Mouse (Mus musculus) CH12.LX (cell line): ENCODE data around the gene Eif2d. TPM values are rescaled to one million over a fixed set of nuclear protein-coding genes. Genes with fewer than 3 reads are reported as not detected.

Source experiments
- DNase-seq: peaks from one replicate; pipeline ENCODE4 v3.0.0-alpha.2; 2013; ENCODE audit errors: extremely low read depth
- H3K27ac ChIP-seq: 2 replicates; pipeline ENCODE4 v1.5.1; 2012; ENCODE audit warnings: low read depth, mild to moderate bottlenecking, control low read depth, moderate library complexity; ENCODE audit not compliant: insufficient read depth
- H3K27me3 ChIP-seq: replicated peaks from 2 replicates; pipeline ENCODE3; 2012; ENCODE audit warnings: inconsistent platforms
- H3K36me3 ChIP-seq, 2 experiments: replicated peaks in 1 of 2; 2 replicates each; pipeline versions ENCODE3 to v1.6.1; 2012; ENCODE audit warnings: inconsistent platforms in 1 of 2, low read length in 1 of 2, mild to moderate bottlenecking in 1 of 2, mixed read lengths in 1 of 2, moderate library complexity in 1 of 2; ENCODE audit not compliant: control insufficient read depth in 1 of 2, insufficient read depth in 1 of 2
- H3K4me1 ChIP-seq, 2 experiments: 2 replicates each; pipeline ENCODE4 v1.6.1; 2012; ENCODE audit warnings: inconsistent platforms in 1 of 2, moderate library complexity in 1 of 2; ENCODE audit not compliant: insufficient read depth in 2 of 2, control insufficient read depth in 1 of 2
- H3K4me2 ChIP-seq: 2 replicates; pipeline ENCODE4 v1.6.1; 2012; ENCODE audit warnings: low read depth, mild to moderate bottlenecking, control low read depth; ENCODE audit not compliant: poor library complexity, insufficient read depth, severe bottlenecking
- H3K4me3 ChIP-seq, 3 experiments: fragments of 150-350 bp in 1 of 3; sonication (generic) in 1 of 3; replicated peaks in 1 of 3; 2 replicates each; pipeline versions ENCODE3 to v1.5.1; 2011 to 2012; ENCODE audit warnings: low read depth in 2 of 3, low read length in 2 of 3, mild to moderate bottlenecking in 2 of 3, moderate library complexity in 2 of 3, control low read depth in 1 of 3, improper control_type of control experiment in 1 of 3, inconsistent platforms in 1 of 3, mixed read lengths in 1 of 3; ENCODE audit not compliant: poor library complexity in 1 of 3
- H3K79me2 ChIP-seq: replicated peaks from 2 replicates; pipeline ENCODE4 v1.6.1; 2012; ENCODE audit warnings: mild to moderate bottlenecking, moderate library complexity; ENCODE audit not compliant: control insufficient read depth, poor library complexity, insufficient read depth, severe bottlenecking; ENCODE audit errors: extremely low read depth
- H3K9ac ChIP-seq: 2 replicates; pipeline ENCODE4 v1.6.1; 2012; ENCODE audit warnings: low read depth, mild to moderate bottlenecking, control low read depth, moderate library complexity; ENCODE audit not compliant: insufficient read depth
- H3K9me3 ChIP-seq: replicated peaks from 2 replicates; pipeline ENCODE3; 2012; ENCODE audit warnings: low read length, inconsistent platforms, mixed read lengths
- BHLHE40 ChIP-seq: IDR thresholded peaks from 2 replicates; pipeline ENCODE4 v1.6.1; 2011; ENCODE audit warnings: mild to moderate bottlenecking, low read depth, low read length, improper control_type of control experiment
- CTCF ChIP-seq, 2 experiments: IDR thresholded peaks in 1 of 2; conservative IDR thresholded peaks in 1 of 2; 2 replicates each; pipeline ENCODE4 v1.5.1; 2011 to 2012; ENCODE audit warnings: low read depth in 2 of 2, low read length in 2 of 2, improper control_type of control experiment in 1 of 2, inconsistent platforms in 1 of 2, mild to moderate bottlenecking in 1 of 2, moderate library complexity in 1 of 2
- ELF1 ChIP-seq: IDR thresholded peaks from 2 replicates; pipeline ENCODE4 v1.6.1; 2014; ENCODE audit warnings: low read depth, mild to moderate bottlenecking, inconsistent platforms, low read length, improper control_type of control experiment
- EP300 ChIP-seq: IDR thresholded peaks from 2 replicates; pipeline ENCODE4 v1.6.1; 2011; ENCODE audit warnings: low read length, improper control_type of control experiment
- ETS1 ChIP-seq: conservative IDR thresholded peaks from 2 replicates; pipeline ENCODE4 v1.6.1; 2012; ENCODE audit warnings: low read depth, mild to moderate bottlenecking, inconsistent platforms, low read length, improper control_type of control experiment, moderate library complexity
- GABPA ChIP-seq: IDR thresholded peaks from 2 replicates; pipeline ENCODE4 v1.6.1; 2012; ENCODE audit warnings: low read depth, low read length, improper control_type of control experiment, inconsistent platforms; ENCODE audit not compliant: insufficient replicate concordance
- HCFC1 ChIP-seq: IDR thresholded peaks from 2 replicates; pipeline ENCODE4 v1.6.1; 2012; ENCODE audit warnings: low read depth, mild to moderate bottlenecking, inconsistent platforms, low read length, improper control_type of control experiment
- JUND ChIP-seq: conservative IDR thresholded peaks from 2 replicates; pipeline ENCODE4 v1.6.1; 2011; ENCODE audit warnings: low read depth, low read length, improper control_type of control experiment
- KAT2A ChIP-seq: IDR thresholded peaks from 2 replicates; pipeline ENCODE4 v1.6.1; 2012; ENCODE audit warnings: low read length, improper control_type of control experiment, inconsistent platforms; ENCODE audit not compliant: insufficient replicate concordance
- MAFK ChIP-seq: IDR thresholded peaks from 2 replicates; pipeline ENCODE4 v1.6.1; 2011; ENCODE audit warnings: low read length, improper control_type of control experiment; ENCODE audit not compliant: insufficient replicate concordance
- MAX ChIP-seq: IDR thresholded peaks from 2 replicates; pipeline ENCODE4 v1.6.1; 2011; ENCODE audit warnings: low read length, improper control_type of control experiment
- MAZ ChIP-seq: IDR thresholded peaks from 2 replicates; pipeline ENCODE4 v1.6.1; 2012; ENCODE audit warnings: low read depth, mild to moderate bottlenecking, inconsistent platforms, low read length, improper control_type of control experiment, moderate library complexity
- MEF2A ChIP-seq: IDR thresholded peaks from 2 replicates; pipeline ENCODE4 v1.6.1; 2014; ENCODE audit warnings: low read depth, mild to moderate bottlenecking, inconsistent platforms, low read length, improper control_type of control experiment, borderline replicate concordance
- NELFE ChIP-seq: IDR thresholded peaks from 2 replicates; pipeline ENCODE4 v1.6.1; 2011; ENCODE audit warnings: low read depth, low read length, improper control_type of control experiment
- PAX5 ChIP-seq: IDR thresholded peaks from 2 replicates; pipeline ENCODE4 v1.6.1; 2012; ENCODE audit warnings: low read length, inconsistent platforms, mixed read lengths
- POLR2AphosphoS2 ChIP-seq: IDR thresholded peaks from 2 replicates; pipeline ENCODE4 v1.6.1; 2011; ENCODE audit warnings: low read depth, low read length, improper control_type of control experiment
- RAD21 ChIP-seq: IDR thresholded peaks from 2 replicates; pipeline ENCODE4 v1.6.1; 2011; ENCODE audit warnings: low read depth, mild to moderate bottlenecking, low read length, improper control_type of control experiment, moderate library complexity
- SIN3A ChIP-seq: IDR thresholded peaks from 2 replicates; pipeline ENCODE4 v1.6.1; 2012; ENCODE audit warnings: low read length, improper control_type of control experiment, inconsistent platforms
- SMC3 ChIP-seq: IDR thresholded peaks from 2 replicates; pipeline ENCODE4 v1.6.1; 2011; ENCODE audit warnings: low read depth, low read length, improper control_type of control experiment
- USF2 ChIP-seq: conservative IDR thresholded peaks from 2 replicates; pipeline ENCODE4 v1.6.1; 2011; ENCODE audit warnings: low read depth, low read length, improper control_type of control experiment
- ZC3H11A ChIP-seq: IDR thresholded peaks from 2 replicates; pipeline ENCODE4 v1.6.1; 2012; ENCODE audit warnings: low read depth, mild to moderate bottlenecking, inconsistent platforms, low read length, improper control_type of control experiment
- ZMIZ1 ChIP-seq: IDR thresholded peaks from 2 replicates; pipeline ENCODE4 v1.6.1; 2012; ENCODE audit warnings: low read depth, mild to moderate bottlenecking, inconsistent platforms, low read length, improper control_type of control experiment
- dilution Hi-C: fragments of 300-500 bp; cut with MboI; formaldehyde crosslinking; loops from 2 replicates; pipeline ENCODE4 v1.14.3; 2020; ENCODE audit warnings: low sequenced_read_pairs; ENCODE audit not compliant: extremely low pct_unique_long_range_greater_than_20kb, extremely low pct_ligation_motif_present
- in situ Hi-C: fragments of 300-500 bp; cut with MboI; formaldehyde crosslinking; loops from 3 replicates; pipeline ENCODE4 v1.14.3; 2019; ENCODE audit warnings: low sequenced_read_pairs, low pct_ligation_motif_present, low pct_unique_long_range_greater_than_20kb, mixed read lengths
- polyA plus RNA-seq: library from polyadenylated mRNA; unstranded; fragments of >175 nt; gene quantifications from 2 replicates; pipeline ENCODE4 v1.2.1, GENCODE M21; 2012; ENCODE audit warnings: low read depth; ENCODE audit not compliant: insufficient read length
- total RNA-seq, 2 experiments: library from RNA; depleted of rRNA; stranded (reverse); fragments of 300-350 nt in 1 of 2; fragments of >200 nt in 1 of 2; gene quantifications; 2 replicates each; pipeline ENCODE4 v1.2.3; 2012 to 2014

Eif2d gene
- total and polyA plus RNA-seq, 3 experiments = 46.9 to 57.2 (median 53.0) TPM

DNA sequence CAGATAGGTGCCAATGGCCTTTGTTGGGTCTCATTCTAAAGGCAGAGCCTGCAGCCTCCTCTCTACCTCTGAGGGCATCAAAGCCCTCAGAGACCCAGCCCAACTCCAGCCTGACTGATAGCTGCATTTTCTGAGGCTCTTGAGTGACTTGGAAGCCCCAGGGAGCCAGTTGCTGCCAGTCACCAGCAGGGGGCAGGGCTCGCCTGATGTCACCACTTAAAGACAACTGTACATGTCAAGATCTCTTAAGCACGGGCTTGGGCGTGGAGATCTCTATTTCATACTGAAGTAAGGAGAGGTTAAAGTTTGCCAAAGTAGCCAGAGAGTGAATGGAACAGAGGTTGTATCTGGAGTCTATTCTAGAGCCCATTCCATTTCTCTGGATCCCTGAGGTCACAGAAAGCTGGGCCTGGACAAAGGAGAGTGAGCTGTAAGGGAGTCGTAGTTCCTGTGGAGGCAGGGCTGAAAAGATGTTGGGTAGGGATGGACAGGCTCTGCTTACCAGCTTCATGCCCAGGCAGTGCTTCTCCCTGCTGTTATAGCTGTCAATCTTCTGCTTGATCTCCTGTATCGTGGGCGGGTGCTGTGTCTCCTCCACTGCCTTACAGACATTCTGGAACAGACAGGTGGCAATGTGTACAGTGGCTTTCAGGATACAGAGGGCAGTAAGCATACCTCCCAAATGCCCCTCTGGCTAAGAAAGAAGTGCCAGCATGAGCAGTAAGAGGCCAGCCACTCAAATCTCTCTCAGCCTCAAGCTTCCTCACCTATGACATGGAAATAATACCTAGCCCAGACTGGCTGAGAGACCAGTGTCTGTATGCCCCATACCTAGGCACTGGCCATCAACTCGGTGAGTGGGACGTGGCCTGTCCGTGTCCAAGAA lies 28.9 kb downstream of the Eif2d start:
- in situ Hi-C loops = loop anchor here (5.0 kb wide), 2 partner anchors 35 to 75 kb away; no protein-coding TSS in a partner anchor
- H3K27ac ChIP-seq = no peak overlapping the region
- peak; percentile 82 for DNase-seq
- no peaks in the 10 kb centered on the region for H3K9me3 ChIP-seq
- no peak overlapping the region for H3K4me3 ChIP-seq
- no peak overlapping the region for H3K9ac ChIP-seq
- H3K4me1 ChIP-seq = peaks cover 0 to 44% of the 10 kb centered on the region in 2 experiments; a peak in 3 of 4 replicates
- H3K36me3 ChIP-seq = peaks cover 50 to 84% of the 10 kb centered on the region in 2 experiments
- no peak overlapping the region for H3K4me2 ChIP-seq
- dilution Hi-C loops = no loop called here
- no peaks in the 10 kb centered on the region; the same call in 1 of the 2 replicates for H3K79me2 ChIP-seq
- H3K27me3 ChIP-seq = no peaks in the 10 kb centered on the region
- TF ChIP-seq MAFK (0 out of 2 replicates have a peak, but pooled peaks have one; percentile 35), KAT2A (no peak), POLR2AphosphoS2 (no peak), MAX (no peak), ZMIZ1 (no peak), NELFE (peak; percentile 56; the same call in 1 of the 2 replicates), RAD21 (peak; percentile 94), USF2 (no peak), ETS1 (no peak), GABPA (no peak), ZC3H11A (peak; percentile 89), ELF1 (0 out of 2 replicates have a peak, but pooled peaks have one; percentile 19), BHLHE40 (0 out of 2 replicates have a peak, but pooled peaks have one; percentile 10), MEF2A (no peak), PAX5 (no peak), MAZ (no peak), SIN3A (peak; percentile 61; the same call in 1 of the 2 replicates), SMC3 (peak; percentile 99), JUND (0 out of 2 replicates have a peak, but pooled peaks have one; percentile 7), HCFC1 (no peak), CTCF (conservative IDR thresholded peaks at IDR 0.05 in 1 of 2, IDR thresholded peaks at IDR 0.05 in 1 of 2; ENCODE audit: low read depth in 2 of 2, low read length in 2 of 2) (peak; percentile 59 to 98), EP300 (no peak)
